Mouse (Mus musculus) ovary, adult 18-20 months (tissue): Measurements from ENCODE around the gene Bclaf3.
"Not testable (repeated sequence)": the region's sequence is repeated elsewhere in the genome, so short reads cannot be mapped to it uniquely, and the experiment has no call there.

ENCODE experiments used
- DNase-seq: peaks from one replicate; pipeline ENCODE4 v3.0.0; 2022; ENCODE audit warnings: low spot score, mixed read lengths

The Bclaf3 gene

DNA sequence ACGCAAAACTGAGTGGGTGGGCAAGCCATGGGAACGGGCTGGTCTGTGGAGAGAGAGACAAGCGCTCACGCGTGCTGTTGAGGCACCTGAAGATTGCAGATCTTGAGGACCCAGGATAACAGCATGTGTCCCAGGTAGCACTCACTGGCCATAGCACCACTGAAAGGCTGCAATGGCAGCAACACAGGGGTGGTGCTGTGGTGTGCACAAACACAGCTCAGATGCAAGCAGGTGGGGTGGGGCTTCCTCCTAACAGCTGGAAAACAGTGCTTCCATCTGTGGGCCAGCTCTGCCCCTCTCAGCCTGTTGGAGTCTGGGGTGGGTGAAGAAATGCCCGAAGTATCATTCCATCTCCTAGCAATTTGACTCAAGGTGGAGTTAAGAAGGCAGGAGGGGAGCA, at the start of gene Bclaf3:
Gene Bclaf3 (plus strand): TSS at position 301 of the 400 bp plus-strand sequence.
- DNase-seq: no peak

DNA sequence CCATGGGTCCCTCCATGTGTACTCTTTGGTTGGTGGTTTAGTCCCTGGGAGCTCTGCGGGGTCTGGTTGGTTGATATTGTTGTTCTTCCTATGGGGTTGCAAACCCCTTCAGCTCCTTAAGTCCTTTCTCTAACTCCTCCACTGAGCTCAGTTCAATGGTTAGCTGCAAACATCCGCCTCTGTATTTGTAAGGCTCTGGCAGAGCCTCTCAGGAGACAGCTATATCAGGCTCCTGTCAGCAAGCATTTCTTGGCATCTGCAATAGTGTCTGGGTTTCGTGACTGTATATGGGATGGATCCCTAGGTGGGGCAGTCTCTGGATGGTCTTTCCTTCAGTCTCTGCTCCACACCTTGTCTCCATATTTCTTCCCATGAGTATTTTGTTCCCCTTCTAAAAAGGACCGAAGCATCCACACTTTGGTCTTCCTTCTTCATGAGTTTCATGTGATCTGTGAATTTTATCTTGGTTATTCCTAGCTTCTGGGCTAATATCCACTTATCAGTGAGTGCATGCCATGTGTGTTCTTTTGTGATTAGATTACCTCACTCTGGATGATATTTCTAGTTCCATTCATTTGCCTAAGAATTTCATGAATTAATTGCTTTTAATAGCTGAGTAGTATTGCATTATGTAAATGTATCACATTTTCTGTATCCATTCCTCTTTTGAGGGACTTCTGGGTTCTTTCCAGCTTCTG, 48.1 kb upstream of the Bclaf3 start:
- not testable (repeated sequence) for DNase-seq

DNA sequence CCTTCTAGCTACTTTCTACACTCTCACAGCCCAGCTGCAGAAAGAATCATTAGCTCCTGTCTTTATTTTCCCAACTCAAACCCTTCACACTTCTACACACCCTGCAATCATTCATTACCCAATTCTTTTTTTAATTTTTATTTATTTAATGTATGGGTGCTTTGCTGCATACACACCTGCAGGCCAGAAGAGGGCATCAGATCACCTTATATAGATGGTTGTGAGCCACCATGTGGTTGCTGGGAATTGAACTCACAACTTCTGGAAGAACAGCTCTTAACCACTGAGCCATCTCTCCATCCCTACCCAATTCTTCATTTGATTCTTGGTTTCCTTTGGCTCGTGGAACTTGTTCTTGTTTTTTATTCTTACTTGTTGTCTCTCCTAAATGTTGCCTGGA, 42.2 kb upstream of the Bclaf3 start:
- DNase-seq: no peak

DNA sequence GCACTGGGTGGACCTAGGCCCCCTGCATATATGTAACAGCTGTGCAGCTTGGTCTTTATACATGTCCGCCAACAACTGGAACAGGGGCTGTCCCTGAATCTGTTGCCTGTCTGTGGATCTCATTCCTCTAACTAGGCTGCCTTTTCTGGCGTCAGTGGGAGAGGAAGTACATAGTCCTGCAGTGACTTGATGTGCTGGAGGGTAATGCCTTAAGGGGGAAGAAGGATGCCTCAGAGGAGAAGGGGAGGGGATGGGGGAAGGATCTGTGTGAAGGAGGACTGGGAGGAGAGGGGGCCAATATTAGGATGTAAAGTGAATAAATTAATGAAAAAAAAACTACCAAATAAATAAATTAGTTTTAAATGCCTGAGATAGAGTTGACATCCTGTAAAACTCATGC, 23.3 kb upstream of the Bclaf3 start:
- no peak for DNase-seq

DNA sequence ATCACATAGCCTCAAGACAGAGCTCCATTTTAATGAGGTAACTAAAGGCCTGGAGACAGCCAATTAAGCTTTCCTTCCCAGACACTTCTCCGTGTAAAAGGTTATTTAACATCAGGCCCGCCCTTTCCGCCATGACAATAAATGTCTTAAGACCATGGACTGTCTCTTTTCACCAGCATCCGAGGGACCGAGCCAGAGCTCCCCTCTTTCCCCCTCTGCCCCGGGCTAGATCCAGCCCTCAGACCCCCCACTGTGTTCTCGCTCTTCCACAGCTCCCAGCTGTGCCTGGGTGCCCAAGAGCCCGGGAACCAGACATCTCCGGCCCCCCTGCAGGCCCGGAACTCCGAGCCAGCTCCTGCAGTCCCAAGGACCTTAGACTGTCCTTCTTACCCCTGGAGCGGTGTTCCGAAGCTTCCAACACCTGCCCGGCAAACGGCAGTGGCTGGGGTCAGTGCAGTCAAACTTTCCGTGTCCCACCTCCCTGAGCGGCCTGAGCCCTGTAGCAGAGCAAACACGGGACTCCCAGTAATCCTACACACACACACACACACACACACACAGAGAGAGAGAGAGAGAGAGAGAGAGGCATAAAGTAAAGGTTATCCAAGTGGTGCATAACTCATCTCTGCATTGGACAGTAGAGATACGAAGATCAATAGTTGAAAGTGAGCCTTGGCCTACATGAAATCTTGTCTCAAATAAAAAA, 18.0 kb upstream of the Bclaf3 start:
- no peak for DNase-seq

DNA sequence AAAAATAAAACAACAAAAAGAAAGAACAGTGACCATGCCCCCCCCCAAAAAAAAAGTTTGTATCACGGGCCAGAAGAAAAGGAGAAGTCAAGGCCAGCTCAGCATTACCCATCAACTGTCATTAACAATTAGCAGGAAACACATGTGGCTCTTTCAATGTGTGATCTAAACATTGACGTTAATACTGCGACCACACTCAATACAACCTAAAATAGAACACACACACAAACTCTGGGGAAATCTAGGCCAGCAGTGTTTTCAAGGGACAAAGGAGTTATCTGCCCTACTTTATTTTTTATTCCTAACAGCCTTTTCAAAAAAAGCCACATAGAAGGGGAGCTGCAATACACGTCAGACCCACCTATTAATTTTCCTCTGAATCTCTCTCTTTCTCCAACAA, 17.4 kb upstream of the Bclaf3 start:
- no peak for DNase-seq

DNA sequence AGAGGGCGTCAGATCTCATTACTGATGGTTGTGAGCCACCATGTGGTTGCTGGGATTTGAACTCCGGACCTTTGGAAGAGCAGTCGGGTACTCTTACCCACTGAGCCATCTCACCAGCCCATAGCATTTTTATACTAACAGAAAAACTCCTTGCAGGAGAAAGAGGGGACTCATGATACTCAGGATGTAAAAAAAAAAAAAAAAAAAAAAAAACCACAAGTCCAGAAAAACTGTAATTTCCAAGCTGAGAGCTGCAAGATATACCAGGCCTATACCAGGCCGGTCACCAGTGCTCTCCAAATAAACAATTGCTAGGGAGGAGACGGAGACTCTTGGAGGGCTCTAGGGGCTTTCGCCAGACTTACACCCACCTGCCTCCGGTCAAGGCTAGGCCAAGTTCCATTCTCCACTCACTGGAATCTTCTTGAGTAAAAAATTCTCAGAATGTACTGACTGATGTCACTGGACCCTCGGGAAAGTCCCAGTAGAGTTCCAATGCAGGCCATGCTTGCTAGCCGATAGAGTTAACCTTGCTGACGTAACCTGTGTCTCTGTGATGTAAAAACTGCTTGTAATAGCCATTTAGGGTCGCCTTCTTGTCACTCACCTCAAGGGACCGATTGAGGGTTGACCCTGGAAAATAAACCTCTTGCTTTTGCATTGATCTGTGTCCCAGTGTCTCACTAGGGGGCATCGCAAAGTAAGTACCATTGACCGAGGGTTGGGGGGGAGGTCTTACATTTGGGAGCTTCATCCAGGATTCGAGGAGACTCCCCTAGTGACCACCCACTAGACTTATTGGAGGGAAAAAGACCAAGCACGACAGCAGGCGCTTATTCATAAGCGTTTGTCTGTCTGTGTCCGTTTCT, 16.4 kb upstream of the Bclaf3 start:
- DNase-seq: no peak

DNA sequence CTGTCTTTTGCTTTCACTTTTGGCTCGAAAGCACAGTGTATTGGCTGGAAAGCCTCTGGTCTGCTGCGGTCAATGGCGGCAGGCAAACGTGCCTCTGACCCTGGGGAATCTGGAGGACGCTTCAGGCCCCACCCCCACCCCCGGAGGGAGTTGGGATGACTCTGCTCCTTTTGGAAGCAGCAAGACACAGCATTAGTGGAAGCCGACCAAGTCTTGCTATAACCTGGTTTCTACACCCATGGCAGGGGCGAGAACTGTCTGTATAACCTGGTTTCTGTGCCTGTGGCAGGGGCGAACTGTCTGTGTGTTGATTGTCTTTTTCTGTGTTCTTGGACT, 15.8 kb upstream of the Bclaf3 start:
- DNase-seq: no peak

DNA sequence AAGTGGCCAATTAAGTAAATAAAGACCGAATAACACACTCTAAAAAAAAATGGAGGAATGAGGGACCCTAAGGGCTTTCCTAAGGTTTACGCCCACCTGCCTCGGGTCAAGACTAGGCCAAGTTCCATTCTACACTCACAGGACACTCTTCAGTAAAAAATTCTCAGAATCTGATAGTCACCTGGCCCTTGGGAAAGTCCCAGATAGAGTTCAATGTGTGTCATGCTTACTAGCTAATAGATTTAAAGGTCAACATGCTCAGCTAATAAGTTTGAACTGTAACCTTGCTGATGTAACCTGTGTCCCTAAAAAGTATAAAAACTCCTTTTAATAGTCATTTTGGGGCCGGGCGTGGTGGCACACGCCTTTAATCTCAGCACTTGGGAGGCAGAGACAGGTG, 10.9 kb upstream of the Bclaf3 start:
- DNase-seq: no peak

DNA sequence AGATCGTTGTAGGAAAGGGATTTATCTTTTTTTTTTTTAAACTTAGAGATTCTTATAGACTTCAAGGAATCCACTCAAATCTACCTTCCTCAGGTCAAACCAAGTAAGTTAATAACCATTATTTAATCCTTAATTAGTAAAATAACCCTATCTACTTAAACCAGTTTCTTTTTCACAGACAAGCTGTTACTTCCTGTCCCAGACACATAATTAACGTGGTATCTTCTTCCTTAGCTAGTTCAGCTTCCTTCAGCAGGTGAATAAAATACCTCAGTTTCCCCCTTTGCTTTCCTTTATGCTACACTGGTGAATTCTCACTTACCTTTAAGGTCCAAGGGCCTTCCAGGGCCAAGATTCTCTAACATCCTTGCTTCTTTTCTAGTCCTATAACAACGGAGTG, 4.7 kb upstream of the Bclaf3 start:
- no peak for DNase-seq

DNA sequence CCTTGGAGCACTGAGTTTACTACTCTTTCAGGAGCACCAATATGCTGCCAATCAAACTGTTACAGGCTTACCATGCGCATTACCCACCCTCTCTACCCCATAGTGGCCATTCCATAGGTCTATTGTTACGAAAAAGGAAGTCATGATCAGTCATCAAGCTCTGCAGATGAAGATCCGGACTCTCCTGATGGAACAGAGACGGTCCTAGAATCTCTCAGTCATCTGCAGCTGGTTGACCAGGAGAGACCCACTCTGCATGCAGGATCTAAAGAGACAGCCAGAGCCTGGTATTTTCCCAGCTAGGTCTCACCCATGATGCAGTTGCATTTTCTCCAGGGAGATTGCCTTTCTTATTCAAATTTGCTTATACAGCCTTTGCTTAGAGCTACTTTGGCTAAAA, 3.8 kb upstream of the Bclaf3 start:
- DNase-seq: no peak

DNA sequence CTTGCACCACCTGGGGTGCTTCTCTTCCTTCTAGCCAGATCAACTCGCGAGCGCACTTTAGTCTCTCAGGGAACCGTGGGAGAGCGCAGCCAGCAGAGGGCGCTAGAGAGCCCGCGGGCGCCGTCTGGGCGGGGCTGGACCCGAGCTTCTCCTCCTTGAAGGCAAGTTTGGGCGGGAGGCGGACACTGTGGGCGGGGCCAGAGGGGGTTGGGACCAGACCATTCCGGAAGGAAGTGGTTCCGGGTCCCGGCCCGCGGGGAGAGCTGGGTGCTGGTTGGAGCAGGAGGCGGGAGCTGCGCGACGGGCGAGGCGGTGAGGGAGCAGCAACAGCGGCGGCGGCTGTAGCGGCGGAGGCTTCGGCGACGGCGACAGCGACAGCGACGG, 5.9 kb downstream of the Bclaf3 start:
- peak; percentile 93 for DNase-seq

DNA sequence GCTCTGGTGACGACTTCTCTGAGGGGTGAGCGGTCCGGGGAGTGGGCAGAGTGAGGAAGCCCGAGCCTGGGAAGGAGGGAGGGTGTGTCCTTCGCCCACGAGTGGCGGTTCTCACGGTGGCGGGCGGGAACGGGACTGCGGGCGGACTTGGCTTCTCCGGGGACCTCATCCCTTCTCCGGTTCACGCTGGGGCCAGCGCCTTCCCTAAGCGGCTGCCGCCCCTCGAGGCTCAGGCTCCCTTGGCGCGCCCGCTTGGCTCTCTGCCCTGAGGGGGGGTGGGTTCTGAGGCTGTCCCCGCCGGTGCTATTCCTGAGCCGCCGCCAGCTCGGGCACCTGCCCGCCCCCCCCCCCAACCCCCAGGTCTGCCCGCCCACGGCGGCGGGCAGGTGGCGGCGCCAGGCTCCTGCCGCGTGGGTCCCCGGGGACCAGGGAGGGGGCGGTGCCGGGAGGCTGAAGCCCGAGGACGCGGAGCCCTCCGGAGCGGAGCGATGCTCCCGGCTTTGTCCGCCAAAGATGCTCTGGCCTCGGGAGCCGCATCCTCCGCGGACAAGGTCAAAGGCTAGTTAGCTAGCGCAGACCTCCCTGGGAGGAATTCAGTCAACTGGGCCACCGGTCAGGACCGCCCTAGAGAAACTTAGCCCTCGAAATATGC, 6.4 kb downstream of the Bclaf3 start:
- no peak for DNase-seq

DNA sequence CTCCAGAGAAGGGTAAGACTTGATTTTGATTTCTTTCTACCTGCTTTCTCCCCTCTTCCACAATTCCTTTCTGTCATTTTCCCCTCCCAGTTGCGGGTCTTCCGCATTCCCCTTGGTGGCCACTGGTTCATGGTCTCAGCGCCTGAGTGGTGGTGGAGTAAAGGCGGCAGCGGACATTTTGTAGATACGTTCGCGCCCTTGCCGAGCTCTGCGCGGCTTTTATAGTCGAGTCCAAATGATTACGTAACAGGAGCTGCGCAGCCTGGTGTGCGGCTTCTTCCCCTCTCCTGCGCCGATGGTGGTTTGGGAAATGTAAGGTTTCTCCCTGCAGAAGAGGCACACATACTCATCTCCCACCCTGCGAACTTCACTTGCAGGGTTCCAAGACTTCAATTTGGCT, 15.4 kb downstream of the Bclaf3 start:
- DNase-seq: no peak

DNA sequence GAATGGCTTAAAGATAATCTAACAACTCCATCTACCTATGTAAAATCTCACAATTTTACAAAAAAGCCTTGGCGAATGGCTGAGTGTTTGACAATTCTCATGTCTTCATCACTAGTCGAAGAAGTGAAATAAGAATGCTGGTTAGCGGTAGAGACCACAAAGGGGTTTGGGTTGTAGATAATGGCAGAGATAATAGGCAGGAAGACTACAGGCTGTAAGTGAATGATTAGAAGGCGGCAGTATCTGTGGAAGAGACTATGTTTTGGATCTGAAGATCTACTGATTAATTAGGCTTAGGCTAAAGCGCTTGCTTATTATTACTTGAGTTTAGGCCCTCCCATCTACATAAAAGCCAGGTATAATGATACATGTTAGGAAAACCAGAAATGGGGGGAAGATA, 20.6 kb downstream of the Bclaf3 start:
- no peak for DNase-seq

DNA sequence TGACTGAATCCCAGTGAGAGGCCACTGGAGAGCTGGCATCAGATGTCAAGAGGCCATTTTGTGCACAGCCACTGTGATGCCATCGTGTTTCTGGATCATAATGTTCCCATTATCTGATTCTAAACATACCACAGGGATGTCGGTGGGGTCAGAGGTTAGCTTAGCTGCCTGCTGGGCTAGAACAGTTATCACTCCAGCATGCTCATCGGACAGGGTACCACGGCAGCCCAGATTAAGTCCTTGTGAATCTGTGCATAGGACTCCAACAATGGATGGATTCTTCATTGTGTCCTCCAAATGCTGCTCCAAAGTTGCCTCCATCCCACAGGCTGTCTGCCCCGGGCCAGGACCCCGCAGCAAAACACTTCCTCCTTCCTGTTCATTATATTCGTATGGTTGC, 58.2 kb downstream of the Bclaf3 start:
- not testable (repeated sequence) for DNase-seq

DNA sequence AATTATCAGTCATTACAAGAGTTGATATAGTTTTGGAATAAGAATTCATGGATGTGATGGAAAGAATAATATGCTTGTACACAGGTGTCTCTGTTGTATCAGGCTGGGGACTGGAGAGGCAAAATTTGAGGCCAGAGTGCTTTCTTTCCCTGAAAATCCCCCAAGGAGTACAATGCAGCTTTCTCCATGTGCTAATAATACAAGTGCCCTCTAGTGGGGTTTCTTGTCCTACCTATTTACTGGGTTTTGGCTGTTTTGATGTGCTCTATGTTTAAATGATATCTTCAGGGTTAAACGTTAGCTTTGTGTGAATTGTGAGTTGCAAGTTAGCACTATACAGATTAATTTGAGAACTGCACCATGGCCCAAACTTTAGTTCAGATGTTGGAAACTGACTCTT, 65.1 kb downstream of the Bclaf3 start:
- DNase-seq: no peak

DNA sequence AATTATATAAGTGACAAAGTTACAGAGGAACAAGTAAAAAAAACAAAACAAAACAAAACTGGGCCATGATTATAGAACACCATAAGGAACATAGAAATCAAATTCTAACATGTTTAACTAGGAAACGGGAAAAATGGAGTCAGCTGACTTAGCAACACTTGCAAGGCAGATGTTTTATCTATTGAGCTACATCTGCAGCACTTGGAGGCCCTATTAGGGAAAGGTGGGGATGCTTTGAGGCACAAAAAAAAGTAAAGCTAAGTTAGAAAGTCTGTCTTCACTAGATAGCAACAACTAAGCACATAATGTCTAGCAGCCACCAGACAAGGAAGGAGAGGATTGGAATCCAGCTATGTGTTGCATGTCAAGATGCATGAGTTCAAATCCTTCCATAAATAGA, 71.0 kb downstream of the Bclaf3 start:
- no peak for DNase-seq

DNA sequence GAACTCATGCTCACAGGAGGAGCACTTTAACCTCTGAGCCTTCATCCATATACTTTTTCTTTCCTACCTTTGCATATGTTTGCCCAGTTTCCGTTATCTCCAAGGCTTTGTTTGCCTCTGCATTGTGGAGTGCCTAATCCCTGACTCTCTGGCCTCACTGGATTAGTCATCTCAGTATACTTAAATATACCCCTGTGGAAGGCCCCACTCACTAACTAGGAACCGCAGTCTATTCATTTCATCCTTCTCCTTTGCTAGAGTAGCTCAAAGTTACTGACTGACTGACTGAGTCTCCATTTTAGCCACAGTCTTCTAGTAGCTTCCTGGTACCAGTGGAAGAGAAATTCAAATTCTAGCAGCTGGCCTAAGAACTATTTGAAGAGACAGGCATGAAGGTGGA, 78.3 kb downstream of the Bclaf3 start:
- DNase-seq: no peak

DNA sequence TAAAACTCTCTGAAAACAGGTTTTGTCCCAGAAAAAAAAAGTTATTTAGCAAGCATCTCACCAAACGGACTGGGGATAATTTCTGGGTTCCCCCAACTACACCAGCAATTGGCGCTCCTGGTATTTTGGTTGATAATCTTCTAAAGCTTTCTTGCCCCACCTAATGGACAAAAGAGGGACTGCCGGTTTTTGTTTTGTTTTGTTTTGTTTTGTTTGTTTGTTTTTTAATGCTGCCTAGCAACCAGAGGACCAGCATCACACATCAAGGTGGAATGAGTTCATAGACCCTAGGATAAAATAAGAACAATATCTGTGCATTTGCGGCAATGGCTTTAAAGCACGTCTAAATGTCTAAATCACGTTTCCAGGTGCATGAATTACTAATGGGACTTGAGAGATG, 80.4 kb downstream of the Bclaf3 start:
- DNase-seq: no peak

DNA sequence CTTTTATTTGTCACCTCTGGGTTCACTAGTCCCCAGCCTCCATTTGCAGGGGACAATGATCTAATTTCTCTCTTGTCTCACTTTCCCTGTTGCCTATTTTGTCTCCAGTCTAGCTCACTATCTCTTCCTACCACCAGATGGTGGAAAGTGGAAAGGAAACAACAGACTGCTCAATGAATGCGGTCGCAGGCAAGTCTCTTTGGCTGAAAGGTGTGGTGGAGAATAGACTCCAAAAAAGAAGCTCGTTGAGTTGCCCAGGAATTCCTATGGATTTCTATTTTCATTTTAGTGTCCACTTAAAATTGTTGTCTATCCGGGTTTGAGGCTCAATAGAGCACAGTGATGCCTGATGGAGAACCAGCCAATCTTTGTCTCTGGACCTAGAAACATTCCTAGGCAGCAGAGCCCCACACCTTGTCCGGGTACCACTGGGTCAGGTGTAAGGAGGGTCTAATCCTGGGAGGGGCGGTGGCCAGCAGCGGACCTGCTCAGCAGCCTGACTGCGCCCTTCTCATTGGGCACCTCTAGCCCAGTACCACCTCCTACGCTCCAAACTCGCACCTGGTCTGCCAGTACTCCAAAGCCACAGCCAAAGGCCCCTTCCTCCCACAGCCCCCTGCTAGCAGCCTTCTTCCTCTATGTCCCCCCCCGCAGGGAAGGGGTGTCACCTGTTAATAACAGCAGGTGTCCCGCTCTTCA, 99.9 kb downstream of the Bclaf3 start:
- no peak for DNase-seq
